Mouse (Mus musculus) embryo, embryonic 11.5 days (tissue): ENCODE results near the gene Vwa7.
"Not testable (repeated sequence)": the region's sequence is repeated elsewhere in the genome, so short reads cannot be mapped to it uniquely, and the experiment has no call there.

Experiments
- DNase-seq: peaks from one replicate; pipeline ENCODE4 v3.0.0-alpha.2; 2012; ENCODE audit warnings: low read depth, low spot score

The Vwa7 gene

DNA sequence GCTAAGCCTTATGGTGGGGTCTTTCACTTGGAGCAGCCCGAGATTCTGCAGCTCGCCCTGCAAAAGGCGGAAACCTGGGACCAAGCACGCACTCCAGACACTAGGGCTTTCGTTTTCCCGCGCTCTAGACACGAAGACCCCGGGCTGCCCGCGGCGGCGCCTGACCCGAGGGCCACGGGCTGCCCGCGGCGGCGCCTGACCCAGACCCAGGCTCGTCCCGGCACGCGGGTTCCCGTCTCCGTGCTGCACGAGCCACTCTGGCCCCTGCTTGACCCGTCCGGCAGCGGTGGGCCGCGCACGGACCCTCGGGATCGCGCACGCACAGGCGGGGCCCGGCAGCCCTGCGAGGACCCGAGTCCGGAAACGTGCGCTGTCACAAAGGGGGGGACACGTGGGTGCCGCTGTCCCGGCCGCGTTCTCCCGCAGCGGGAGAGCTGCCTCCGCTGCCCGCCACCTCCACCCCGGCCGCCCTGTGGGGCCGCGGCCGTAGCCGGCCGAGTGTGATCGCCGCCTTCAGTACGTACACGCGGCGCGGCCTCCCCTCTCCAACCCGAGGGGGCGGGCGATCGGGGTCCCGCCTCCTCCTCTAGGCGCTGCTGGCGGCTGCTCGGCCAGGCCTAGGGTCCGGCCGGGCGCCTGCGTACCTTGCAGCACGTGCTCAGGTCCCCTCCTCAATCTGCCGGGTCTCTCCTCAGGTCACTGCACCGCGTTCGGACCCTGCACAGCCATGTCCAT, 15.5 kb upstream of the Vwa7 start, which contains the start of gene Vars:
Gene Vars, plus strand, starts transcription at position 271 of the 735 bp plus-strand sequence.
- peak; percentile 81 for DNase-seq

DNA sequence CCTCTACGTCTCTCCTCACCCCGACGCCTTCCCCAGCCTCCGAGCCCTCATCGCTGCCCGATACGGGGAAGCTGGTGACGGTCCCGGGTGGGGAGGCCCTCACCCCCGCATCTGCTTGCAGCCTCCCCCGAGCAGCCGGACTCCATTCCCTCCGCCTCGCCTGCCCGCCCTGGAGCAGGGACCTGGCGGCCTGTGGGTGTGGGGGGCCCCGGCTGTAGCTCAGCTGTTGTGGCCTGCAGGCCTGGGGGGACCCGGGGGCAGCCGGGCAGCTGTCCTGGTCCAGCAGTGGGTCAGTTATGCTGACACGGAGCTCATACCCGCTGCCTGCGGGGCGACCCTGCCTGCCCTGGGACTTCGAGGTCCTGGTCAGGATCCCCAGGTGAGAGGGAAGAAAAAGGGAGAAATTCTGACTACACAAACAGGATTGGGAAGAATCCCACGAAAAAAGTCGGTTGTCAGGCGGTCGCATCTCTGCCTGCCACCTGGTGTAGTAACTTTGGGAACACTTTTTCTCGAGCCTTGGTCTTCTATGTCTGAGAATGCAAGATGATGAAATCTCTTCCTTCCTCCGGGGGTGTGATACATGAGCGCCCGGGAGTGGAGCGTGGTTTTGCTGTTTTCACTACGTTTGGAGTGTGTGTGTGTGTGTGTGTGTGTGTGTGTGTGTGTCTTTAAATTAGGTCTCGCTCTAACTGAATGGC, 14.8 kb upstream of the Vwa7 start:
- no peak for DNase-seq

DNA sequence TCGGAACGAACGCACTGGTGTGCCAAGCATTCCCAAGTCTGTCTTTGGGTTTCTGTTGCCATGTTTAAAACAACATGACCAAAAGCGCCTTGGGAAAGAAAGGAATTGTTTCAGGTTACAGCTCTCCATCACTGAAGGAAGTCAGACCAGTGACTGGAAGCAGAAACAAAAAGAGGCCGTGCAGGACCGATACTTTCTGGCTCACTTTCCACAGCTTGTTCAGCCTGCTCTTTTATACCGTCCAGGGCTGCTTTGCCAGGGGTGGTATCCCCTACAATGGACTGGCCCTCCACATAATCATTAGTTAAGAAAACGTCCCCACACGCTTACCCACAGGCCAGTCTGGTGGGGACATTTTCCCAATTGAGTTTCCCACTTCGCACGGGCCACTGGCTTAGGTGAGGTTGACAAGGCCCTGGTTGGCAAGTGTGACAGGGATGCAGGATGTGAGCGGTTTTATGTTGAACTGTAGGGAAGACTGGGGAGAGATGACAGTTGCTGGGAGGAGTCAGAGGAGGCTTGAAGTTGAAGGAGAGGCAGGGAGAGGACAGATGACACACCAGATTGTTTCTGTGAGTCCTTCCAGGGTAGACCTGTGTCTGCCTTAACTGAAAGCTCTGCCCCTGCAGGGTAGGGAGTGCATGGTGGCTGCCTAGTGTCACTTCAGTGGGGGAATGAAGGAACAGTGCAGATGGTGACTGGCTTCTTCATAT, 14.1 kb upstream of the Vwa7 start:
- no peak for DNase-seq

DNA sequence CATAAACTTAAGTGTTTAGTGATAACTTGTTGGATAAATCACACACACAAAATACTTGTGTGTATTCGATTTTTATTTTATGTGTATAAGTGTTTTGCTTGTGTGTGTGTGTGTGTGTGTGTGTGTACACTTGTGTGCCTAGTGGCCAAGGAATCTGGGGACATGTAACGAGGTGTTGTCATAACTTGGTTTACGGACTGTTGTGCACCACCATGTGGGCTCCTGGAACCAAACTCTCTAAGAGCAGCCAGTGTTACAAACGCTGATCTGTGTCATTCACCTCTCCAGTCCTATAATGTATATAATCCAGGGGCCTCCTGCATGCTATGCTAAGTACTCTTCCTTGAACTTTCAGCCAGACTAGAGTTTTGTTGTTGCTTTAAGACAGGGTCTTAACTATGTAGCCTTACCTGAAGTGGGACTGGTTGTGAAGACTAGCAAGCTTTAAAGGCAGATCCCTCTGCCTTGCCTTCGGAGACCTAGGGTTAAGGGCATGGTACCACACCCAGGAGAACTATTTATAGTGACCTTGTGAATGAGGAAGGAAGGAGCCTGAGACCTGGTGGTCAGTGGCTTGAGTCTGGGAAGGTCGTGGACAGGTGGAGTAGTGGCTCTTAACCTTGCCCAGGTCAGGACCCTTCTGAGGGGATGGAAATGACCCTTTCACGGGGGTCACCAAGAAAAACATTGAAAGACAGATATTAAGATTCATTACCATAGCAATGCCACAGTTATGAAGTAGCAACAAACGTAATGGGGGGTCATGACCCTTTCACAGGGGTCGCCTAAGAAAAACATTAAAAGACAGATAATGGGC, 13.1 kb upstream of the Vwa7 start:
- DNase-seq = no peak

DNA sequence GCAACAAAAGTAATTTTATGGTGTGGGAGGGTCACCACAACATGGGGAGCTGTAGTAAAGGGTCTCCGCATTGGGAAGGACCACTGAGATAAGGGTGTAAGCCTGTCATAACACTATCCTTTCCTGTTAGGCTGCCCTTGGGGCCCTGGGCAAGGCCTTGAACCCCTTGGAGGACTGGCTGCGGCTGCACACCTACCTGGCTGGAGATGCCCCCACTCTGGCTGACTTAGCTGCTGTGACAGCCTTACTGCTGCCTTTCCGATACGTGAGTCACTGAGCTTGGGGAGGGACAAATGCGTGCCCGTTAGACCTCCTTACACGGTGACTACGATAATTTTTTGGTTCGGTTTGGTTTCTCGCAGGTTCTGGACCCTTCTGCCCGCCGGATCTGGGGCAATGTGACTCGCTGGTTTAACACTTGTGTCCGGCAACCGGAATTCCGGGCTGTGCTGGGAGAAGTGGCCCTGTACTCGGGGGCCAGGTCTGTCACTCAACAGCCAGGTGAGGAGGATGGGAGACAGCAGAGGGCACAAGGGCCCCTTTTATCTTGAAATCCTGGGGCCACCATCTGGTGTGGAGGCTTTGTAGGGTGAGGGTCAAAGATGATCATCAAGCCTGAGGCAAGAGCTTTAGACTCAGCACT, 12.2 kb upstream of the Vwa7 start:
- DNase-seq = no peak

DNA sequence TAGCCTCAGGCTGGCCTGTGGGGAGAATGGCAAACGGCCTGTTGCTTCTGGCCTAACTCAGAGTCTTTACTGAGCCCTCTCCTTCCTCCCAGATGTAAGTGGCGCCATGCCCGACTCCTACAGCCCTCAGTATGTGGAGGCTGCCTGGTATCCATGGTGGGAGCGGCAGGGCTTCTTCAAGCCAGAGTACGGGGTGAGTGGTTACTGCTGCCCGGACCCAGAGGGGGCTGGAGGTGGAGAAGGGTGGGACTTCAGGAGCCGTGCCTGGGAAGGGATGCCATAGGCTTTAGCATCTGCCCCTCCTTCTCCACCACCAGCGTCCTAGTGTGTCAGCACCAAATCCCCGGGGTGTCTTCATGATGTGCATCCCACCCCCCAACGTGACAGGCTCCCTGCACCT, 11.2 kb upstream of the Vwa7 start:
- no peak for DNase-seq

DNA sequence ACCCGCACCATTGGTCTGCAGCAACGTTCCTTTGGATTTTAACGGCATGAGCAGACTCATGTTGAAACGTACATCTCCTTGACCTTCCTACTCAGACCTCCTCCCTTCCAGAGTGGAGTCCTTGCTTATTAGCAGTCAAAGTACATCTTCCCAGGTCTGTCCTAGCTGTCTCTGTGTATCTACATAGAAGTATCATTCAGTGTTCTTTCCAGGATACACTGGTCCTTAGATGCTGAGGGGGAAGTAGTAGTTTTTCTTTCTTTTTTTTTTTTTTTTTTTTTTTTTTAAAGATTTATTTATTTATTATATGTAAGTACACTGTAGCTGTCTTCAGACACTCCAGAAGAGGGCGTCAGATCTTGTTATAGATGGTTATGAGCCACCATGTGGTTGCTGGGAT, 10.5 kb upstream of the Vwa7 start:
- not testable (repeated sequence) for DNase-seq

DNA sequence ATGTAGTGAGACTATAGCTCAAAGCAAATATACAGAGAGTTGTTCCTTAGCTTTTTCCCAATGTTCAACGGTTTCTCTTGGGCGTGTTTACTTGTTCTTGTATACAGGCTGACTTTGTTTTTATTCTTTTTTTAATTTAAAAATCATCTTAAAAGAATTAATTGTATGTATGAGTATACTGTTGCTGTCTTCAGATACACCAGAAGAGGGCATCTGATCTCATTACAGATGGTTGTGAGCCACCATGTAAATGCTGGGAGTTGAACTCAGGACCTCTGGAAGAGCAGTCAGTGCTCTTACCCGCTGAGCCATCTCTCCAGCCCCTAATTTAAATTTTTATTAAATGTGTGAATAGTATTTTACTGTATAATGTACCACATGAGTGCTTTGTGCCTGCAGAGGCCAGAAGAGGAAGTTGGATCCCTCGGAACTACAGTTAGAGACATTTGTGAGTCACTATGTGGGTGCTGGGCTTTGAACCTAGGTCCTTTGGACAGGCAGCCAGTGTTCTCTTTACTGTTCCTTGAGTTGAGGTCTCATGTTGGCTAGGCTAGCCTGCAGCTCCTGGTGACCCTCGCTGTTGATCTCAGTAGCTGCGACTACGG, 8.9 kb upstream of the Vwa7 start:
- no peak for DNase-seq

DNA sequence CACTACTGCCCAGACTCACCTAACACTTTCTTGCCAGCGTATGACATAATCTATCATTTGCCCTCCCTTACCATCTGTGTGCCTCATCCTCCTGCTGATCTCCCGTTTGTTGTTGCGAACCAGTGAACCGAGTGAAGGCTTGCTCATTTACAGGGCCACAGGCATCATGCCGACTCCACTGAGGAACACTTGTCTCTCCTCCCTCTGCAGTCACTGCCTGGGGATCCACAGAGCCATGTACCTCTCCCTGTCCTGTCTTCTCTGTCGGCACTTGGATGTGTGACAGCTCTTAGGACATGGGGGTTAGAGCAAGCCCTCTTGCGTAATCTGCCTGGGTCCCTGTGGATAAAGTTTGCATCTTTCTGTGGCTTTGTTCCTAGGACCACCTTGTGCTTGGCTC, 6.8 kb upstream of the Vwa7 start:
- DNase-seq = no peak

DNA sequence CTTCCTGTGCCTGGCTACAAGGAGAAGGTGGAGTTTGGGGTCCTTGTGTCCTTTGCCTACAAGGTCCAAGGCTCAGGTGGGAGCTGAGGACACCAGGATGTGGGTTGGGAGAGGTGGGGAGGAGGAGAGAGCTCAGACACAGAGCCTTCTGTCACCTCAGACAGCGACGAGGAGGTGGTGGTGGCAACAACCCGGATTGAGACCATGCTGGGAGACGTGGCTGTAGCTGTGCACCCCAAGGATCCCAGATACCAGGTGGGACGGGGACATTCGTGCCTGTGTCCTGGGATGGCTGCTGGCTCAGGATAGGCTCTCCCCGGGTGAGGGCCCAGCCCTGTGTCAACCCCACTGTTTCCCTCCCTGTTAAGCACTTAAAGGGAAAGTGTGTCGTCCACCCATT, 4.9 kb upstream of the Vwa7 start:
- no peak for DNase-seq

DNA sequence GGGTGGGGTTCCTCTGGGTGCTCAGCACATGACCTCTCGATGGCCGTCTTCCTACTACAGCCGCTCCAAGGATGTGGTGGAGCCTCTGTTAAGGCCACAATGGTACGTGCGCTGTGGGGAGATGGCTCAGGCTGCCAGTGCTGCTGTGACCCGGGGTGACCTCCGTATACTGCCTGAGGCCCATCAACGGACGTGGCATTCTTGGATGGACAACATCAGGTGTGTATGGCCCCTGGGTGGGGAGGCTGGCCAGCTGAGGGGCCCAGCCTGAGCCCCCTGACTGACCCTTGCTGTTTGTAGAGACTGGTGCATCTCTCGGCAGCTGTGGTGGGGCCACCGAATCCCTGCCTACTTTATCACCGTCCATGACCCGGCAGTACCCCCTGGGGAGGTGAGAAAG, 3.9 kb upstream of the Vwa7 start:
- DNase-seq = no peak

DNA sequence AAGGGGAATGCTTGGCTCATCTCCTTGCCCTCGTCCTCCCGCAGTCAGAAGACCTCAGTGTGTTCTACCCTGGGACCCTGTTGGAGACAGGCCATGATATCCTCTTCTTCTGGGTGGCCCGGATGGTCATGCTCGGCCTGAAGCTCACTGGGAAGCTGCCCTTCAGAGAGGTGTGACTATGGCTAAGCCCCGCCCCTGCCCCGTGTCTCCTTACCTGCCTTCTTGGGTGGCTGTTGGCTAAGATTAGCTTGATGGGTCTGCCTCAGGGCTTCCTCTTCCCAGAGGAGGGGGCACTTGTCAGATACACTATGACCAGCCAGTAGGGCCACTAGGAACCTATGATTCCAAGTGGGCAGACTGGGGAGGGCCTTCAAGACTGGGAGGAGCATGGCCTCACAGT, 3.2 kb upstream of the Vwa7 start:
- DNase-seq = no peak

DNA sequence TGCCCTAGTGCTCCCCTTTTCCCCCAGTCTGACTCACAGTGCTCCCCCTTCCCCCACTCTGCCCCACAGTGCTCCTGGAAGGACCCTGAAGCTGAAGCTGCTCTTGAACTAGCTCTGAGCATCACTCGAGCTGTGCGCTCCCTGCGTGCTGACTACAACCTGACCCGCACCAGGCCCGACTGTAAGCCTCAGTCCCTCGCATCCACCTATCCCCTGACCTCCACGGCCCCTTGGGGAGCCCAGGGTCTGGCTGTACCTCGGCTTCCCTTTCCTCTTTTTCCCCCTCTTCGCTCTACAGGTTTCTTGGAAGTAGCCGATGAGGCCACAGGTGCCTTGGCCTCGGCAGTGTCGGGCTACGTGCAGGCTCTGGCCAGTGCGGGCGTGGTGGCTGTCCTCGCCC, 1.1 kb upstream of the Vwa7 start:
- DNase-seq = no peak

DNA sequence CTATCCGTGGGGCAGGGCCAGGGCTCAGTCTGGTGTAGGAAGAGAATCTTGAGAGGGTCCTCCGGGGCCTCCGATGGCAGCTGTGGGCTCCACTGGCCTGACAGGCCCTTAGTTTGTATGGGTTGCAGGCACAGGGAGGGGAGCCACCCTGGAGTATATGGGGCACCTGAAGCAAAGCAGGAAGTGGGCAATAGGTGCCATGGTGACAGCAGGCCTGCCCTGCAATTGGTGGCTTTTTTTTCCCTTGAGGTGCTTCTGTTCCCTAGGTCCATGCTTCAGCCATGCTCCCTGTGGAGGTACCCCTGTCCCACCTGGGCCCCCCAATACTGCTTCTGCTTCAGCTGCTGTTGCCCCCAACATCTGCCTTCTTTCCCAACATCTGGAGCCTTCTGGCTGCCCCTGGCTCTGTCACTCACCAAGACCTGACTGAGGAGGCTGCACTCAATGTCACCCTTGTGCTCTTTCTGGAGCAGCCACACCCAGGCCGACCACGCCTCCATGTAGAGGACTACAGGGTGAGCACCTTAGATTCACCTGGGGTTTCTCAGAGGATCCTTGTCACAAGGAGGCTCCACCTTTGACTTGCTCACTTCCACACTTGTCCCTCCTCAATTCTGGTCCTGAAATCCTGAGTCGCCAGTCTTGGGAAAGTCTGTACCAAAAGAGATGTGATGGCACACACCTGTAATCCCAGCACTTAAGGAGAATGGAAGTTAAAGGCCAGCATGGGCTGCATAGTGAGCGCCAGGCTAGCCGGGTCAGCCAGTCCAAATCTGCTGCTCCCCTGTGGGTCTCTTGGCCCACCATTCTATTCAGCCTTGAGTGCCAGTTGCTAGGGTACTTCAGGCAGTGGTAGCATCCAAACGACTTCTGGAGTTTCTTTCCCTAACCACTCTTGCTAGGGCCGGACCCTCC, 669 bp downstream of the Vwa7 start:
- no peak for DNase-seq

DNA sequence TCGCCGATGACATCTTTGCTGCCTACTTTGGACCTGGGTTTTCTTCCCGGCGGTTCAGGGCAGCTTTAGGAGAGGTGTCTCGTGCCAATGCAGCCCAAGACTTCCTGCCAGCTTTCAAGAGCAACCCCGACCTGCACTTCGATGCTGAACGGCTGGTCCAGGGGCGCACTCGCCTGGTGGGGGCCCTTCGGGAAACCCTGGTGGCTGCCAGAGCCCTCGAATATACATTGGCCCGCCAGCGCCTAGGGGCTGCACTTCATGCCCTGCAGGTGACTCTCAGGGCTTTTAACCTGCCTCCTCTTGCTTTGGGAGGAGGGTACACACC, 1.3 kb downstream of the Vwa7 start:
- no peak for DNase-seq

DNA sequence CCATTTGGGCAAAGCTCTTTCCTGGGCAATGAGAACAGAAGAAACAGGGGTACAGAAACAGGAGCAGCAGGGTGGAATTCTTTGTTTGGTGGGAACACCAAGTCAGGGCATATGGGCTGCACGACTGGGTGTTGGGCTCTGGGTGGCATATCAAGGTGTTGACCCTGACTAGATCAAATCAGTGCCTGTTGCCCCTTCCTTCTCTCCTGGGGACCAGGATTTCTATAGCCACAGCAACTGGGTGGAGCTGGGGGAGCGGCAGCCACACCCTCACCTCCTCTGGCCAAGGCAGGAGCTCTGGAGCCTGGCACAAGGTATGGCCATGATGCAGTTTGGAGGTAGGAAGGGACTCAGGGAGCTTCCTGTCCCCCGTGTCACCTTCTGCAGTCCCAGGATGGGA, 1.8 kb downstream of the Vwa7 start:
- no peak for DNase-seq

DNA sequence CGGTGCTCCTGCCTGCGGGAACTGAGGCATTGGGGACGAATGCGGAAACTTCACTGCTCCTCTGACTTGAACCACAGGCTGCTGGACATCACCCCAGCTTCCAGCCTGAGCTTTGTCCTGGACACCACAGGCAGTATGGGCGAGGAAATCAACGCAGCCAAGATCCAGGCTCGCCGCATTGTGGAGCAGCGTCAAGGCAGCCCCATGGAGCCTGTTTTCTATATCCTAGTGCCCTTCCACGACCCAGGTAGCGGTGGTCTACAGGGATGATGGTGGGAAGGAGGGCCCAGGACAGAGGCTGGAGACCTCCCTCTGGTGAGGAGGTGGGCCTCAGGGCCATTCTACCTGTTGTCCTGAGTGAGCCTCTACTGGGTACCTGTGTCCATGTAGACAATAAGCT, 3.5 kb downstream of the Vwa7 start:
- DNase-seq = no peak

DNA sequence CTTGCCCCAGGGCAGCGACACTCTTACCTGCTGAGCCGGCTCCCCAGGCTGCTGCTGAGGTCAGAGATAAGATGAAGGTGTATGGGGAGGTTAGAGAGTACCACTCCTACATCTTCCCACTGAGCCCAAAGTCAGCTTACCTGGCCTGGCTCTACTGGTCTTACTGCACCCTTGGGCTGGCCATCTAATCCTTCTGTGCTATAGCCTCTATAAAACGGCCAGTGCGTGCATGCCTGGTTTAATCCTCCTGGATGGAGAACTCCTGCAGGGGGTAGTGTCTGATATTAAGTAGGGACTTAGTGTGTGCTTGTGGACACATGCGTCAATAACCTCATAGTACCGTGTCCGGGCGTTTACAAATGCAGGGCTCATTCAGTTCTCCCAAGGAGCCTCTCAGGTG, 4.2 kb downstream of the Vwa7 start:
- DNase-seq = no peak

DNA sequence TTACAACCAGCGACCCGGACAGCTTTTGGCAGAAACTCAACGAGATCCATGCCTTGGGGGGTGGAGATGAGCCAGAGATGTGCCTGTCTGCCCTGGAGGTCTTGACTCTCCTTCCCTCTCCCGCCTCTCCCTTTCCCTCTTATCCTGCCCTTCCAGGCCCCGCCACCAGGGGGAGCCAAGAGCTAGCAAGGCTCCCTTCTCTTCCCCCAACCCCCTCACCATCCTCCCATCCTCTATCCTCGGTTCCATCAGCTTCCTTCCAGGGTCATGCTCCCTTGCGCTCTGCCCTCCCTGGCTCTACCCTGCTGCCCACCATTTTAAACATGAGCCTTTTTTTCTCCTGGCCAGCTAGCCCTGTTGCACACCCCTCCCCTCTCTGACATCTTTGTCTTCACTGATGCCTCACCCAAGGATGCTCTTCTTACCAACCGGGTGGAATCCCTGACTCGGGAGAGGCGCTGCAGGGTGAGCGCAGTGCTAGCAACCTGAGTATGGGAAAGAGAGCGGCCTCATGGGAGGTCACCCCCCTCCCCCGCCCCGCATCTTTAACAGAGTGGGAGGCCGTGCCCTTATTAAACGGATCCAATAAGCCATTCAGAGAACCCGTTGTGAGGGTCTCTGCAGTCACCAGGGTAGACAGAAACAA, 4.9 kb downstream of the Vwa7 start:
- peak; percentile 76 for DNase-seq
